Mouse (Mus musculus): ENCODE measurements around the gene Zbtb4. TPM values are rescaled to one million over a fixed set of nuclear protein-coding genes. Genes with fewer than 3 reads are reported as not detected.
A peak's percentile ranks its signal among the peaks of the same experiment; 100 is the strongest.

Zbtb4 gene
- polyA plus RNA-seq, 1 experiment from 2014 or later: 2.7 TPM

- peak within 1 kb of the TSS; percentile 50 for H3K4me3 ChIP-seq (replicated peaks; ENCODE audit: low read depth, low read length)
- peak within 1 kb of the TSS; percentile 95 for H3K4me2 ChIP-seq (ENCODE audit: low read length)
- H3K9ac ChIP-seq (ENCODE audit: low read depth, low read length): peak within 1 kb of the TSS; percentile 67
- peak; percentile 99 for DNase-seq (ENCODE audit: low spot score)
- H3K4me1 ChIP-seq (replicated peaks; ENCODE audit: insufficient read depth, low read length): peaks cover 13% of the 10 kb centered on the region
- no peaks in the 10 kb centered on the region for H3K36me3 ChIP-seq (ENCODE audit: insufficient read depth, low read length)
- no peaks in the 10 kb centered on the region for H3K9me3 ChIP-seq (replicated peaks; ENCODE audit: low read length)
- H3K27ac ChIP-seq: peak within 1 kb of the TSS; percentile 54
- H3K27me3 ChIP-seq (ENCODE audit: insufficient read depth, low read length): no peaks in the 10 kb centered on the region
- no peak; the same call in 1 of the 2 replicates for TF ChIP-seq CTCF (IDR thresholded peaks at IDR 0.05; ENCODE audit: low read depth)
- ATAC-seq (replicated peaks; ENCODE audit: low FRiP score, low read depth): peak; percentile 96
- 1% methylated on average over 52 of the region's 52 CpGs for WGBS
Measured at GRCm38 (mm10) chr11:69795168-69795982, 29.7 kb downstream of the Zbtb4 start, which contains the start of gene Chrnb1. Chrnb1 (minus strand) TSS chr11:69795943.

GRCm38 (mm10) chr11:69795983-69796435 is 30.3 kb downstream of the Zbtb4 start:
- Histone ChIP-seq H3K9me3 (replicated peaks; ENCODE audit: low read length) (no peaks in the 10 kb centered on the region), H3K9ac (ENCODE audit: low read depth, low read length) (peak overlapping the region; percentile 67; the same call in 1 of the 2 replicates), H3K4me2 (ENCODE audit: low read length) (peak overlapping the region; percentile 95), H3K36me3 (ENCODE audit: insufficient read depth, low read length) (no peaks in the 10 kb centered on the region), H3K4me1 (replicated peaks; ENCODE audit: insufficient read depth, low read length) (peaks cover 18% of the 10 kb centered on the region), H3K4me3 (replicated peaks; ENCODE audit: low read depth, low read length) (peak overlapping the region; percentile 50), H3K27ac (no peak overlapping the region), H3K27me3 (ENCODE audit: insufficient read depth, low read length) (no peaks in the 10 kb centered on the region)
- no peak for ATAC-seq (replicated peaks; ENCODE audit: low FRiP score, low read depth)
- WGBS: 2% methylated on average over 13 of the region's 13 CpGs
- DNase-seq (ENCODE audit: low spot score): no peak
- no peak for TF ChIP-seq CTCF (IDR thresholded peaks at IDR 0.05; ENCODE audit: low read depth)

- ATAC-seq (replicated peaks; ENCODE audit: low FRiP score, low read depth) (no peak), DNase-seq (ENCODE audit: low spot score) (no peak)
- no peak for TF ChIP-seq CTCF (IDR thresholded peaks at IDR 0.05; ENCODE audit: low read depth)
- H3K4me2 ChIP-seq (ENCODE audit: low read length): no peak overlapping the region
- peaks cover 31% of the 10 kb centered on the region for H3K4me1 ChIP-seq (replicated peaks; ENCODE audit: insufficient read depth, low read length)
- 83% methylated on average over 7 of the region's 7 CpGs for WGBS
- H3K9me3 ChIP-seq (replicated peaks; ENCODE audit: low read length): no peaks in the 10 kb centered on the region
- no peak overlapping the region for H3K9ac ChIP-seq (ENCODE audit: low read depth, low read length)
- H3K27ac ChIP-seq: no peak overlapping the region
- no peak overlapping the region for H3K4me3 ChIP-seq (replicated peaks; ENCODE audit: low read depth, low read length)
- H3K27me3 ChIP-seq (ENCODE audit: insufficient read depth, low read length): no peaks in the 10 kb centered on the region
- no peaks in the 10 kb centered on the region for H3K36me3 ChIP-seq (ENCODE audit: insufficient read depth, low read length)
Measured at GRCm38 (mm10) chr11:69797924-69798323, 32.2 kb downstream of the Zbtb4 start.

- DNase-seq (ENCODE audit: low spot score) (no peak), ATAC-seq (replicated peaks; ENCODE audit: low FRiP score, low read depth) (no peak)
- WGBS: 21% methylated on average over 12 of the region's 12 CpGs
- Histone ChIP-seq H3K9ac (ENCODE audit: low read depth, low read length) (no peak overlapping the region), H3K27ac (no peak overlapping the region), H3K4me3 (replicated peaks; ENCODE audit: low read depth, low read length) (no peak overlapping the region), H3K9me3 (replicated peaks; ENCODE audit: low read length) (no peaks in the 10 kb centered on the region), H3K36me3 (ENCODE audit: insufficient read depth, low read length) (no peaks in the 10 kb centered on the region), H3K4me2 (ENCODE audit: low read length) (peak overlapping the region; percentile 93), H3K4me1 (replicated peaks; ENCODE audit: insufficient read depth, low read length) (peaks cover 45% of the 10 kb centered on the region), H3K27me3 (ENCODE audit: insufficient read depth, low read length) (no peaks in the 10 kb centered on the region)
- TF ChIP-seq CTCF (IDR thresholded peaks at IDR 0.05; ENCODE audit: low read depth): no peak
Measured at GRCm38 (mm10) chr11:69799394-69800137, 33.9 kb downstream of the Zbtb4 start.

GRCm38 (mm10) chr11:69800138-69800391 is 34.4 kb downstream of the Zbtb4 start:
- Histone ChIP-seq H3K4me3 (replicated peaks; ENCODE audit: low read depth, low read length) (peak overlapping the region; percentile 47), H3K36me3 (ENCODE audit: insufficient read depth, low read length) (no peaks in the 10 kb centered on the region), H3K9me3 (replicated peaks; ENCODE audit: low read length) (no peaks in the 10 kb centered on the region), H3K4me1 (replicated peaks; ENCODE audit: insufficient read depth, low read length) (peaks cover 50% of the 10 kb centered on the region), H3K9ac (ENCODE audit: low read depth, low read length) (peak overlapping the region; percentile 68; the same call in 1 of the 2 replicates), H3K27ac (no peak overlapping the region), H3K4me2 (ENCODE audit: low read length) (peak overlapping the region; percentile 93), H3K27me3 (ENCODE audit: insufficient read depth, low read length) (no peaks in the 10 kb centered on the region)
- 3% methylated on average over 11 of the region's 11 CpGs for WGBS
- ATAC-seq (replicated peaks; ENCODE audit: low FRiP score, low read depth) (no peak), DNase-seq (ENCODE audit: low spot score) (no peak)
- no peak for TF ChIP-seq CTCF (IDR thresholded peaks at IDR 0.05; ENCODE audit: low read depth)

GRCm38 (mm10) chr11:69800392-69801197 is 34.9 kb downstream of the Zbtb4 start:
- Histone ChIP-seq H3K36me3 (ENCODE audit: insufficient read depth, low read length) (no peaks in the 10 kb centered on the region), H3K27me3 (ENCODE audit: insufficient read depth, low read length) (0 out of 2 replicates have a peak, but pooled peaks cover 1% of the 10 kb centered on the region), H3K4me2 (ENCODE audit: low read length) (peak overlapping the region; percentile 93), H3K9ac (ENCODE audit: low read depth, low read length) (peak overlapping the region; percentile 68), H3K27ac (0 out of 2 replicates have a peak overlapping the region, but pooled peaks have one; percentile 31), H3K4me3 (replicated peaks; ENCODE audit: low read depth, low read length) (peak overlapping the region; percentile 47), H3K4me1 (replicated peaks; ENCODE audit: insufficient read depth, low read length) (peaks cover 50% of the 10 kb centered on the region), H3K9me3 (replicated peaks; ENCODE audit: low read length) (no peaks in the 10 kb centered on the region)
- no peak for TF ChIP-seq CTCF (IDR thresholded peaks at IDR 0.05; ENCODE audit: low read depth)
- DNase-seq (ENCODE audit: low spot score) (peak; percentile 91), ATAC-seq (replicated peaks; ENCODE audit: low FRiP score, low read depth) (peak; percentile 48)
- WGBS: under 1% methylated on average over 34 of the region's 36 CpGs
